Mouse (Mus musculus) neural tube, embryonic 15.5 days (tissue): ENCODE results near the gene Olfr1393. TPM values are rescaled to one million over a fixed set of nuclear protein-coding genes. Genes with fewer than 3 reads are reported as not detected.

Source experiments
- ATAC-seq: fragments of 200-750 bp; cut with Nextera tagmentation; 2 replicates; pipeline ENCODE4 v1.8.0; 2017; ENCODE audit warnings: mild to moderate bottlenecking, moderate TSS enrichment, moderate library complexity; ENCODE audit not compliant: low FRiP score
- H3K27ac ChIP-seq: fragments of 300-500 bp; sonication (generic); replicated peaks from 2 replicates; pipeline ENCODE4 v1.5.1; 2015; ENCODE audit warnings: mild to moderate bottlenecking, inconsistent platforms
- H3K27me3 ChIP-seq: fragments of 300-500 bp; sonication (generic); replicated peaks from 2 replicates; pipeline ENCODE4 v1.6.1; 2015; ENCODE audit warnings: inconsistent platforms
- H3K36me3 ChIP-seq: fragments of 300-500 bp; sonication (generic); 2 replicates; pipeline ENCODE4 v1.6.1; 2015; ENCODE audit warnings: inconsistent platforms
- H3K4me1 ChIP-seq: fragments of 300-500 bp; sonication (generic); 2 replicates; pipeline ENCODE4 v1.6.1; 2015; ENCODE audit warnings: inconsistent platforms
- H3K4me2 ChIP-seq: fragments of 300-500 bp; sonication (generic); 2 replicates; pipeline ENCODE4 v1.6.1; 2015; ENCODE audit warnings: inconsistent platforms, mild to moderate bottlenecking, moderate library complexity
- H3K4me3 ChIP-seq: fragments of 300-500 bp; sonication (generic); replicated peaks from 2 replicates; pipeline ENCODE4 v1.5.1; 2015; ENCODE audit warnings: mild to moderate bottlenecking, inconsistent platforms
- H3K9ac ChIP-seq: fragments of 300-500 bp; sonication (generic); replicated peaks from 2 replicates; pipeline ENCODE4 v1.6.1; 2015; ENCODE audit warnings: mild to moderate bottlenecking, inconsistent platforms
- H3K9me3 ChIP-seq: fragments of 300-500 bp; sonication (generic); replicated peaks from 2 replicates; pipeline ENCODE4 v1.6.1; 2016; ENCODE audit warnings: inconsistent platforms
- WGBS: fragments of 180-500 bp; shearing (Covaris S2); methylation state at CpG from one replicate; pipeline ENCODE4 v1.1.7; 2015; ENCODE audit warnings: mixed read lengths; 5-methylcytosine and 5-hydroxymethylcytosine counted together
- polyA plus RNA-seq: library from polyadenylated mRNA; unstranded; fragments of >200 nt; fragmentation: Nextera tagmentation; extraction: Ambion mirVana; gene quantifications from 2 replicates; pipeline ENCODE4 v1.2.1, GENCODE M21; 2015

Gene Olfr1393
- polyA plus RNA-seq, 1 experiment from 2014 or later, result not detected

- H3K9ac ChIP-seq, result no peak overlapping the region
- no peak for ATAC-seq
- no peaks in the 10 kb centered on the region for H3K36me3 ChIP-seq
- H3K9me3 ChIP-seq, result no peaks in the 10 kb centered on the region
- no peaks in the 10 kb centered on the region for H3K4me1 ChIP-seq
- H3K4me3 ChIP-seq, result no peak overlapping the region
- no peak overlapping the region for H3K4me2 ChIP-seq
- WGBS, result 71% methylated on average over 1 of the region's 1 CpGs
- no peaks in the 10 kb centered on the region for H3K27me3 ChIP-seq
- no peak overlapping the region for H3K27ac ChIP-seq
Measured at GRCm38 (mm10) chr11:49329686-49330085, 51.6 kb downstream of the Olfr1393 start.

Other genes starting within 250 kb of the Olfr1393 start
- gene 9930111J21Rik2, start 227.1 kb upstream of the Olfr1393 start, polyA plus RNA-seq, result 0.36 and 0.64 TPM in 2 replicates
- gene Tgtp2, start 214.1 kb upstream of the Olfr1393 start, polyA plus RNA-seq, result 0.14 and 8.5 TPM in 2 replicates
- 0.64 and 6.6 TPM in 2 replicates for gene Ifi47, start 201.7 kb upstream of the Olfr1393 start, polyA plus RNA-seq
- not detected in 2 replicates for gene Olfr1396, start 163.4 kb upstream of the Olfr1393 start, polyA plus RNA-seq
- not detected in 2 replicates for gene Olfr1395, start 136.0 kb upstream of the Olfr1393 start, polyA plus RNA-seq
- not detected in 2 replicates for gene Olfr1394, start 123.9 kb upstream of the Olfr1393 start, polyA plus RNA-seq
- gene Btnl9, start 91.1 kb upstream of the Olfr1393 start, polyA plus RNA-seq, result 0.17 and 0.59 TPM in 2 replicates
- 33.6 and 38.2 TPM in 2 replicates for gene Zfp62, start 75.0 kb upstream of the Olfr1393 start, polyA plus RNA-seq
- gene Mgat1, start 34.1 kb upstream of the Olfr1393 start, polyA plus RNA-seq, result 34.0 and 46.2 TPM in 2 replicates
- gene Olfr1392, start 7.0 kb downstream of the Olfr1393 start, polyA plus RNA-seq, result not detected in 2 replicates
- gene Olfr10, start 26.4 kb downstream of the Olfr1393 start, polyA plus RNA-seq, result not detected in 2 replicates
- not detected in 2 replicates for gene Olfr1391, start 44.4 kb downstream of the Olfr1393 start, polyA plus RNA-seq
- not detected in 2 replicates for gene Olfr1390, start 56.9 kb downstream of the Olfr1393 start, polyA plus RNA-seq
- not detected in 2 replicates for gene Olfr1389, start 144.8 kb downstream of the Olfr1393 start, polyA plus RNA-seq
- not detected in 2 replicates for gene Olfr1388, start 158.3 kb downstream of the Olfr1393 start, polyA plus RNA-seq
- not detected in 2 replicates for gene Olfr1387, start 177.0 kb downstream of the Olfr1393 start, polyA plus RNA-seq
- gene Olfr1386, start 186.7 kb downstream of the Olfr1393 start, polyA plus RNA-seq, result not detected in 2 replicates
- gene Olfr1385, start 210.8 kb downstream of the Olfr1393 start, polyA plus RNA-seq, result not detected in 2 replicates
- not detected in 2 replicates for gene Olfr1384, start 228.4 kb downstream of the Olfr1393 start, polyA plus RNA-seq
- gene Olfr1383, start 241.3 kb downstream of the Olfr1393 start, polyA plus RNA-seq, result not detected in 2 replicates
- not detected in 2 replicates for gene Olfr1382, start 249.9 kb downstream of the Olfr1393 start, polyA plus RNA-seq